Mouse (Mus musculus): ENCODE measurements at regions not wholly inside any gene's neighbourhood (a gene's known extent, or its start where the extent isn't known, plus 50 kb on each side); places are given as distances from the start of the nearest gene placed in this dataset.

DNA sequence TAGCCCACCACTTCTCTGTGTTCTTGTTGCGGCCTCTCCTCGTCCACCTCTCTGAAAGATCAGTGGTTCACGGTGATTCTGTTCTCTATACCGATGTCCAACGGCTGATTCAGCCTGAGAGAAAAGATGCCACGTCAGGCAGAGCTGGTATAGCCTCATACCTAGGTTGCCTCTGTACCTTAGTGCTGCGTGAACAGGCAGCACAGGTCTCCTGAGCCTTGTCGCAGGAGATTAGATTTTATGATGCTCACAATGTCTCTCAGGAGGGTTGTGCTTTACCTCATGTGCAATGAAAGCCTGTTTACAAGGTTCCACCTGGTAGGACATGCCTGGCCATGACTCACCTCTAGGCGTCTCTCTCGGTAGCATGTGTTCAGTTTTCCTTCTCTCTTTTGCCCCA lies 267.6 kb upstream of the Clnk start:
- no peak overlapping the region for H3K4me3 ChIP-seq
- intact Hi-C loops (cut with DNase I) = no loop called here
- TF ChIP-seq CTCF (IDR thresholded peaks at IDR 0.05) = no peak
- H3K27ac ChIP-seq = no peak overlapping the region
- DNase-seq = no peak

DNA sequence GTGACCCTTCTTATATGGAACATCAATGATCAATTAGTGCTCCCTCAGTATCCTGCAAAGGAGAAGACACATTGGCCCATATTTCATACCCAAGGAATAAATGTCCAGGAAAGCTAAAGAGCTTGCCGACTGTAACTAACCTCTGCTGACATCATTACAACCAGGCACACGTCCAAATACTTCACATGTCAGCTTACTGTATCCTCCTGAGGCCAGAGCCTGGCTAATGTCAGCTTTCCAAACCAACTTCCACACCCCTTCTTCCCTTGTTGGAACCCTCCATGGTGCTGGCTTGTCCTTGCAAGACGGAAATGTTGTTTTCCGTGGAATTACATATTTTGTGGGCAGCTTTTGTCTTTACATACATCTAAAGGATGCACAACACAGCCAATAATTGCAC lies 267.0 kb upstream of the Clnk start:
- Histone ChIP-seq H3K27ac (no peak overlapping the region), H3K4me3 (no peak overlapping the region)
- no peak for DNase-seq
- intact Hi-C loops (cut with DNase I) = no loop called here
- TF ChIP-seq CTCF (IDR thresholded peaks at IDR 0.05) = no peak

DNA sequence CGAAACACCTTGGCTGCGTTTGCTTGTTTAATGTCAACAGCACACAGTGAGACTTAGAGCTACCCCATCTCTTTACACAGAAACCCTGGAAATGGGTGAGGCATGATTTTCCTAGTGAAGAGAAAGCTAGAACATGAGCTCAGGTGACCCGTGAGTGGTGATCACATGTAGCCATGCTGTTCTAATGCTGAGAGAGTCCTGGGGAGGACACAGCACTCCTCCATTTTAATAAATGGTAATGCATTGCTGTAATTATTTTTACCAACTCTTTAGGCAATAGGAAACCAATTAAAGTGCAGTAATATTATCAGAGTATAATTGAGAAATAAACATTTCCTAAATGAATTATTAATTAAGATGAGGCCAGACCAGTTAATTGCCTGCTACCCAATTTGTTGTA lies 261.8 kb upstream of the Clnk start:
- Histone ChIP-seq H3K4me3 (no peak overlapping the region), H3K27ac (no peak overlapping the region)
- DNase-seq = no peak
- no peak for TF ChIP-seq CTCF (IDR thresholded peaks at IDR 0.05)
- intact Hi-C loops (cut with DNase I) = no loop called here

DNA sequence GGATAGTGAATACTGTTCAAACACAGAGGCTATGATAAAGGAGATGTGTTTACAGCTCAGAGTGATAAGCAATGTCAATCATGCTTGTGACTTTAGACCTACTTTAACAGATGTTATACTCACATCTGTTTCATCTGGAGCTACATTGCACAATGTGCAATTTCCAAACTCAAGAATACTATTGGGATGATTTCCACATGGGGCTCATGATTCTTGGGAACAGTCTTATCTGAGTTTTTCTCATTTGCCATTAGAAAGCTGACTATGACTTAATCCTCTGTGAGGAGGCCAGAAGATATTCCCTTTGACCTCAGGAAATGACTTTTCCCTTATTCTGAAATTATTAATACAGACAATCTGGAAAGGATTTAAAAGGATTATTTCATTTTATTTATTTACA lies 252.3 kb upstream of the Clnk start:
- intact Hi-C loops (cut with DNase I) = no loop called here
- no peak for DNase-seq
- no peak for TF ChIP-seq CTCF (IDR thresholded peaks at IDR 0.05)
- no peak overlapping the region for H3K27ac ChIP-seq
- H3K4me3 ChIP-seq = no peak overlapping the region

DNA sequence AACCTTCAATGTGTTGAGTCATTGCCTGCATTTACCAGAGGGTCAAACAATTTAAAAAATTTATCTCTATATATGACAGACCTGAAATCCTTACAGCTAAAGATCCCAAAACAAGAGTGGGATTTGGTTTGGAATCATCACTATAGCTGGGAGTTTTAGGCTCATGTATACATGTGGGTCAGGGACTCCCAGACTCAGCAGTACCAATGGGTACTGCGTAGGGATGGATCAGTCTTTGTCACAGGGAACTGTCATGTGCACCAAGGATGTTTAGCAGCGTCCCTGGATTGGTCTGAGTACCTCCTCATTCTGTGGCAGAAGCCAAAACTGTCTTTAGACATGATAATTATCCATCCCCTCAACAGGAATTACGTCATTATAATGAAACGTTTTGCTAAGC lies 250.2 kb upstream of the Clnk start:
- no peak for TF ChIP-seq CTCF (IDR thresholded peaks at IDR 0.05)
- H3K27ac ChIP-seq = no peak overlapping the region
- intact Hi-C loops (cut with DNase I) = no loop called here
- no peak for DNase-seq
- H3K4me3 ChIP-seq = no peak overlapping the region

DNA sequence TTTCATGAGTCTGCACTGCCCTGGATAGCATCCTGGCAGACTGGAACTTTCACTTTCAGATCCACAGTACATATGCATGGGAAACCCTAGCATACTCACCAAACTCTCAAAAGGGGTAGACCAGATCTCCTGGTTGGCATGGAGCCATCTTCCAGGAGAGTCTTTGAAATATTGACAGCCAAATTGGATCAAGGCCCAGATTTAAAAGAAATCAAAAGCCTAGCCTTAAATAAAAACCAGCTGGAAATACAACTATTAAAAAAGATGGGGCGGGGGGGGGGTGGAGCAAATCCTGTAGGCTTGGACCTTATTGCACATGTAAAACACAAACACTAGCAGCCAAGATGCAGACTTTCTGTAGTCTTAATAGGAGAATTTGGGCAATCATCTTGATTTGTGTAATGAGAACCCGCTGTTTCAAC lies 249.7 kb upstream of the Clnk start:
- no peak for DNase-seq
- intact Hi-C loops (cut with DNase I) = no loop called here
- H3K27ac ChIP-seq = no peak overlapping the region
- TF ChIP-seq CTCF (IDR thresholded peaks at IDR 0.05) = no peak
- H3K4me3 ChIP-seq = no peak overlapping the region

DNA sequence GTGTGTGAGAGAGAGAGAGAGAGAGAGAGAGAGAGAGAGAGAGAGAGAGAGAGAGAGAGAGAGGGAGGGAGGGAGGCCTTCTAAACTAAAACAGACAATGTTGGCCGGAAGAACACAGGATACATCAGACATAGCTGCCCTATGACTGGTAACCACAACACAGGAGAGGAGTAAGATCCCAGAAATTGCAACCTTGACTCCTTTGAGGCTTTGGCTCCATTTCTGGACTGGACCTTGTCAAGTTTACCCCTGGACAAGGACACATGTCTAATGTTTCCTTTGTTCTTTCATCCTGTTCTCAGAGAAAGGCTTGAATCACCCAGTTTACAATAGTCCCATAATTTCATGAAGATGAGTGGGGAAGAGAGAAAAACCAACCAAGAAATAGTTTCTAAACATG lies 233.7 kb upstream of the Clnk start:
- DNase-seq = no peak
- Histone ChIP-seq H3K27ac (no peak overlapping the region), H3K4me3 (no peak overlapping the region)
- intact Hi-C loops (cut with DNase I) = no loop called here
- TF ChIP-seq CTCF (IDR thresholded peaks at IDR 0.05) = no peak

DNA sequence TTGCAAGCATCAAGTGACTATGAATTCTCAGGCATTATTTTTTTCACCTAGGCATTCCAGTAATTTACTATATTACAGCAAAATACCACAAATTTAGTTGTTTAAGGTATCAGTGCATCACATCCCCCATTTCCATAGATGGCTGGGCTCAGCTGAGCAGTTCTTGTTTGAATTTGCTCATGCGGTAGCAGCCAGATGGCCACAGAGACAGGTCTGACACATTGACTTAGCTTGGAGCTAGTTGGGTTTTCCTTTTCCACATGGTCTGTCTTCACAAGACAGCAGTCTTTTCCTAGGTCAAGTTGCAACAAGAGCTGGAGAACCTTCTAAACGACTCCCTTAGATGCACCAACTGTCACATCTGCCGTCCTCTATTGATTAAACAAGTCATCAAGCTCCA lies 232.9 kb upstream of the Clnk start:
- no peak for TF ChIP-seq CTCF (IDR thresholded peaks at IDR 0.05)
- H3K4me3 ChIP-seq = no peak overlapping the region
- intact Hi-C loops (cut with DNase I) = loop anchor here (1.0 kb wide), 1 partner anchor 27 kb away; no protein-coding TSS in a partner anchor
- H3K27ac ChIP-seq = no peak overlapping the region
- DNase-seq = no peak

DNA sequence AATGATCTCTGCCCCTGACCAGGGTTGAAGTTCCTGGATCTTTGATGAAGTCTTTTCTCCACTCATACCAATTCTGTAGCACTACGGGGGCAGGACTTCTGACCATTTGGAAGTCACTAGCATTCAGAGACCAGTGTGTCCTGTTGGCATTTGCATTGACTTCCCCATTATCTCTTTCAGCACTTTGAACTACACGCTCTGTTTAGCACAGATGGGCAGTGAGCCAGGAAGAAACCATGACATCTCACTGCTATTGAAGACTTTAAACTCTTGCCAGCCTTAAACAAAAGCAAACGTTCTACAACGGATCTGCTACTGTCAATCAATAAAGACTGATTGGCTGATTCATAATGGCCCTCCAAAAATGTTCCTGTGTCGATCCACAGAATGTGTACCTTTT lies 222.5 kb upstream of the Clnk start:
- intact Hi-C loops (cut with DNase I) = no loop called here
- Histone ChIP-seq H3K4me3 (no peak overlapping the region), H3K27ac (no peak overlapping the region)
- no peak for DNase-seq
- no peak for TF ChIP-seq CTCF (IDR thresholded peaks at IDR 0.05)

DNA sequence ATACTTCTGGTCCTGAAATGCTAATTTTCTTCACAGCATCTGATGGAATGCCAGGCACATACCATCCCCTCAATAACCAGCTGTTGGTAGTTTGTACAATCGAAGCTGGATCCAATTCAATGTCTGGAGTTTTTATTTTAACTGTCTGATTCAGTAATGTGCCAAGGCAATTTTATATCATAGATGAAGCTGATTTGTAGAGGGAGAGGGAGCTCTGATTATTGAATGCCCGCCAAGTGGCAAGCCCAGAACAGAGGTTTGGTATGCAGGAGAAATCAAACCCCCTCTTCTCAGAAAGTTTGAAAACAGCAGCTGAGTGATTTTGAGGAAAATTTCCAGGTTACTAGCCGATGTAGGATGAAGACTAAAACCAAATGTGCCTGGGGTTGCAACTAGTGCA lies 218.3 kb upstream of the Clnk start:
- Histone ChIP-seq H3K4me3 (no peak overlapping the region), H3K27ac (no peak overlapping the region)
- intact Hi-C loops (cut with DNase I) = no loop called here

DNA sequence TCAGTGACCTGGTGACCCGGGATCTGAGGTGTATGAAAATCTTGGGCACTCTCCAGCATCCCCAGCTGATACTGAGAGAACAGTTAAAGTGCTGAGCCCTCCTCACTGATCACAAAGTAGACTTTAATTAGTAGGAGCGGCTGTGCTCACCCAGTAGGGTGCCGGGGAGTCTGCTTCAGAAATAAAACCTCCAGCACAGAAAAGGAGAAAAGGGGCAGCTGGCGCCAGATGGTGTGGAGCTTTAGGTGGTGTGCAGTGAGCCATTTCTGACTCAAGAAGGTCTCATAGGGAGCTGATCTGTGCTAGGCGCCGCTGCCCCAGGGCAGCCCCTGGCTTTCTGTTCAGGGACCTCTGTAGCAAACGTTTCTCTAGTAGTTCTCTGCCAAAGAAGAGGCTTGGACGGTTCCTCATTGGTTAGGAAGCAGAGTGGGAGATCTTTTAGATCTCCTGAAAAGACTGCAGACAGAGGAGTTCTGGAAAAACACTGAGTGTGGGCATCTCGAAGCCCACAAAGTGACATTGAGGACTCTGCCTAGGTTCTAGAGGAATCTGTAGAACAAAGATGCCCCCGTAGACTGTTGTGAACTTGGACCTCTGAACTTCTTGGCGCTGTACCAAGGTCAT lies 200.1 kb upstream of the Clnk start:
- Histone ChIP-seq H3K4me3 (no peak overlapping the region), H3K27ac (no peak overlapping the region)
- no peak for DNase-seq
- intact Hi-C loops (cut with DNase I) = no loop called here
- TF ChIP-seq CTCF (IDR thresholded peaks at IDR 0.05) = no peak

More for the DNA sequence above, 218.3 kb upstream of the Clnk start:
- TF ChIP-seq CTCF (IDR thresholded peaks at IDR 0.05) = no peak
- no peak for DNase-seq

DNA sequence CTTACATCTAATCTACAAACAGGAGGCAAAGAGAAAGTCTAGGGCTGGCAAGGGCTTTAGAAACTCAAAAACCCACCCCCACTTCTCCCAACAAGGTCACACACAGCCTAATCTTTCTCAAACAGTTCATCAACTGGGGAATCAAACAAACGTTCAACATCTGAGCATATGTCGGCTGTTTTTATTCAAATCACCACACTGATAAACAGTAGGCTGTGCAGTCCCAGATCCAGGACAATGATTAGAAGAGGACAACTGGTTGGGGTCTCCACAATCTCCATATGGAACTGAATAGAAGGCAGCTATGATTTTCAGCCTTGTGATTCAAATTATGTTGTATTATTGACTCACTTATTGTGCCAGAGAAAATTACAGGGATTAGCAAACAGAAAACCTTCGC lies 193.1 kb upstream of the Clnk start:
- no peak for DNase-seq
- intact Hi-C loops (cut with DNase I) = no loop called here
- TF ChIP-seq CTCF (IDR thresholded peaks at IDR 0.05) = no peak
- Histone ChIP-seq H3K27ac (no peak overlapping the region), H3K4me3 (no peak overlapping the region)

DNA sequence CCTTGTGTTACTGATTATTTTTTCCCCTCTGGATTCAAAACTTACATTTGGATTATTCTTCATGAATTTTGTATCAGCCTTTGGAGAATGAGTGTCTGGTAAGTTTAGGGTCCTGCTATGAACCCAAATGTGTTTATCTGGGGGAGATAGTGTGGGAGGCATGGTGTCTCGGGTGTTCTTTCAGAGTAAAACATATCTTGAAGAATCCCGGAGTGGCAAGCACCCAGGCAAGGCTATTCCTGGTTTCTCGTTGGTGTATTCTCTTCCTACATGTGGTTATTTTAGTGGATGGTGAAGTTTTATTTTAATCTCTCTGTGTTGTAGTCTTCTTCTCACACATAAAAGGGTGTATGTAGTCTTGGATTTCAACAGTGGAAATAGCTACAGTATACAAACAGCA lies 186.4 kb upstream of the Clnk start:
- TF ChIP-seq CTCF (IDR thresholded peaks at IDR 0.05) = no peak
- intact Hi-C loops (cut with DNase I) = no loop called here
- no peak for DNase-seq
- Histone ChIP-seq H3K4me3 (no peak overlapping the region), H3K27ac (no peak overlapping the region)

DNA sequence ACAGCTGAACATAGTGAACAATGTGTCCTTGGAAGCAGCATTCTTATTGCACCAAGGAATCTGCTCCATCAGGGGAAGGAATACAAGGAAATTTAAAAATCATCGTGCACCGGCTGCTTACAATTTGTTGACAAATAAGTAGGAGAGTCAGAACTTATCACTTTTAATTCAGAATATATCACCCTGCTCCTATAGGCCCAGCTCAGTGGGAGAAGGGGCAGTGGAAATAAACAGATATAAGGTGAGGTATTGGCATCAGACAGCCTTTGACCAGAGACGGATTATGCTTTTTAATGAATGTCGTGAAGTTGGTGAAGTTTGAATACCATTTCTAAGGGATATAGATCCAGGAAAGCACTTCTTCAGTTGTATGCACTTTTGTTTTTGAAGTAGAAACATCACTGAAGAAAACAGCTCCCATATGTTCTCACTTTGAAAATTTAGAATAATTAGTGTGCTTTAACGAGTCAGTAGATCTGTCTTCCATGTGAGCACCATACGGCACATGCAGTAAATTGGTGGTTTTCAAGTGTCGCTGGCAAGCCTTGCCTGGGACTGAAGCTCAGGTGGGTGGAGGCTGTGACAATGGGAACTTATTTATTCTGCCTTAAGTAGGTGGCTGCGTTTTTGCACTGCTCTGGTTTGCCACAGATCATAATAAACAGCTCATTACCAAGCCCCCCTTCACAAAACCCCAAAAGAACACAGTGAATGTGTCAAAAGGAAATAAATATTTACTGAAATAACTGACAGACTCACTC lies 176.1 kb upstream of the Clnk start:
- Histone ChIP-seq H3K27ac (no peak overlapping the region), H3K4me3 (no peak overlapping the region)
- no peak for DNase-seq
- intact Hi-C loops (cut with DNase I) = no loop called here
- no peak for TF ChIP-seq CTCF (IDR thresholded peaks at IDR 0.05)
